Mouse (Mus musculus) limb, embryonic 14.5 days (tissue): ENCODE results near the gene Clmn. TPM values are rescaled to one million over a fixed set of nuclear protein-coding genes. Genes with fewer than 3 reads are reported as not detected.

Experiments used
- ATAC-seq: fragments of 200-750 bp; cut with Nextera tagmentation; 2 replicates; pipeline ENCODE4 v1.8.0; 2017; ENCODE audit warnings: low read depth, moderate number of reproducible peaks, moderate TSS enrichment; ENCODE audit not compliant: low FRiP score
- DNase-seq: peaks from one replicate; pipeline ENCODE4 v3.0.0-alpha.2; 2015; ENCODE audit warnings: low spot score
- H3K27ac ChIP-seq: fragments of 300-500 bp; sonication (generic); replicated peaks from 2 replicates; pipeline ENCODE4 v1.5.1; 2014; ENCODE audit warnings: low read depth, mild to moderate bottlenecking, low read length, moderate library complexity, mixed read lengths
- H3K27me3 ChIP-seq: fragments of 300-500 bp; sonication (generic); 2 replicates; pipeline ENCODE4 v1.6.1; 2014; ENCODE audit warnings: low read length, mixed read lengths; ENCODE audit not compliant: control insufficient read depth, insufficient read depth
- H3K36me3 ChIP-seq: fragments of 300-500 bp; sonication (generic); 2 replicates; pipeline ENCODE4 v1.6.1; 2014; ENCODE audit warnings: mild to moderate bottlenecking, low read length, moderate library complexity, mixed read lengths; ENCODE audit not compliant: control insufficient read depth, insufficient read depth
- H3K4me1 ChIP-seq: fragments of 300-500 bp; sonication (generic); 2 replicates; pipeline ENCODE4 v1.6.1; 2014; ENCODE audit warnings: antibody characterized with exemption, low read length, mixed read lengths; ENCODE audit not compliant: control insufficient read depth, insufficient read depth
- H3K4me2 ChIP-seq: fragments of 300-500 bp; sonication (generic); replicated peaks from 2 replicates; pipeline ENCODE4 v1.6.1; 2014; ENCODE audit warnings: low read depth, mild to moderate bottlenecking, low read length, moderate library complexity; ENCODE audit not compliant: severe bottlenecking
- H3K4me3 ChIP-seq: fragments of 300-500 bp; sonication (generic); replicated peaks from 2 replicates; pipeline ENCODE4 v1.5.1; 2014; ENCODE audit warnings: low read length
- H3K9ac ChIP-seq: fragments of 300-500 bp; sonication (generic); 2 replicates; pipeline ENCODE4 v1.6.1; 2014; ENCODE audit warnings: mild to moderate bottlenecking, low read depth, low read length, moderate library complexity; ENCODE audit not compliant: severe bottlenecking
- H3K9me3 ChIP-seq: fragments of 300-500 bp; sonication (generic); 2 replicates; pipeline ENCODE4 v1.6.1; 2016; ENCODE audit warnings: low read length; ENCODE audit not compliant: control insufficient read depth
- POLR2A ChIP-seq: fragments of 200-500 bp; IDR thresholded peaks from 2 replicates; pipeline ENCODE4 v1.8.0; 2012; ENCODE audit warnings: inconsistent platforms, mild to moderate bottlenecking, moderate library complexity, borderline replicate concordance; ENCODE audit not compliant: insufficient read depth, insufficient read length; ENCODE audit errors: extremely low read depth
- WGBS: fragments of 180-500 bp; shearing (Covaris S2); extraction: QIAGEN DNeasy Blood & Tissue Kit; methylation state at CpG from one replicate; pipeline ENCODE4 v1.1.7; 2014; 5-methylcytosine and 5-hydroxymethylcytosine counted together
- polyA plus RNA-seq, 2 experiments: library from polyadenylated mRNA; depleted of rRNA in 1 of 2; stranded (reverse) in 1 of 2; unstranded in 1 of 2; fragments of >200 nt; fragmentation: Nextera tagmentation in 1 of 2; extraction: Ambion mirVana in 1 of 2; gene quantifications; 2 replicates each; pipeline versions ENCODE4 v1.2.1 to v1.2.3; 2012 to 2014

Gene Clmn
- polyA plus RNA-seq, 2 experiments = 2.9 to 8.1 TPM

GRCm38 (mm10) chr12:104848667-104849066 is 16.2 kb downstream of the Clmn start:
- 87% methylated on average over 9 of the region's 9 CpGs for WGBS

GRCm38 (mm10) chr12:104847227-104847626 is 17.6 kb downstream of the Clmn start:
- H3K27ac ChIP-seq = no peak overlapping the region
- H3K4me1 ChIP-seq = peaks cover 18% of the 10 kb centered on the region
- no peaks in the 10 kb centered on the region for H3K36me3 ChIP-seq
- 82% methylated on average over 4 of the region's 4 CpGs for WGBS
- no peak overlapping the region for H3K4me3 ChIP-seq
- H3K27me3 ChIP-seq = no peaks in the 10 kb centered on the region
- TF ChIP-seq POLR2A = no peak
- ATAC-seq (no peak), DNase-seq (no peak)
- no peaks in the 10 kb centered on the region for H3K9me3 ChIP-seq
- no peak overlapping the region for H3K9ac ChIP-seq
- no peak overlapping the region for H3K4me2 ChIP-seq

More at GRCm38 (mm10) chr12:104848667-104849066, 16.2 kb downstream of the Clmn start:
- Histone ChIP-seq H3K27me3 (no peaks in the 10 kb centered on the region), H3K4me2 (no peak overlapping the region), H3K9ac (no peak overlapping the region), H3K27ac (no peak overlapping the region), H3K36me3 (no peaks in the 10 kb centered on the region), H3K4me3 (no peak overlapping the region), H3K9me3 (no peaks in the 10 kb centered on the region), H3K4me1 (peaks cover 19% of the 10 kb centered on the region)
- no peak for ATAC-seq
- DNase-seq = no peak
- TF ChIP-seq POLR2A = no peak

GRCm38 (mm10) chr12:104845707-104846106 is 19.2 kb downstream of the Clmn start:
- no peak overlapping the region for H3K9ac ChIP-seq
- peak overlapping the region; percentile 51 for H3K4me2 ChIP-seq
- TF ChIP-seq POLR2A = no peak
- 0 out of 2 replicates have a peak, but pooled peaks have one; percentile 14 for ATAC-seq
- H3K4me1 ChIP-seq = peaks cover 11% of the 10 kb centered on the region
- no peak overlapping the region for H3K27ac ChIP-seq
- no peaks in the 10 kb centered on the region for H3K9me3 ChIP-seq
- H3K36me3 ChIP-seq = no peaks in the 10 kb centered on the region
- H3K4me3 ChIP-seq = peak overlapping the region; percentile 13; the same call in 1 of the 2 replicates
- DNase-seq = peak; percentile 50
- WGBS = 3% methylated on average over 11 of the region's 11 CpGs
- H3K27me3 ChIP-seq = no peaks in the 10 kb centered on the region

GRCm38 (mm10) chr12:104844989-104845388 is 19.9 kb downstream of the Clmn start:
- Histone ChIP-seq H3K4me3 (no peak overlapping the region), H3K36me3 (no peaks in the 10 kb centered on the region), H3K27ac (no peak overlapping the region), H3K27me3 (no peaks in the 10 kb centered on the region), H3K9me3 (no peaks in the 10 kb centered on the region), H3K4me1 (peaks cover 11% of the 10 kb centered on the region), H3K9ac (no peak overlapping the region), H3K4me2 (no peak overlapping the region)
- 80% methylated on average over 4 of the region's 4 CpGs for WGBS
- DNase-seq (no peak), ATAC-seq (no peak)
- TF ChIP-seq POLR2A = no peak

GRCm38 (mm10) chr12:104844279-104844678 is 20.6 kb downstream of the Clmn start:
- 78% methylated on average over 4 of the region's 4 CpGs for WGBS
- H3K9me3 ChIP-seq = no peaks in the 10 kb centered on the region

GRCm38 (mm10) chr12:104841256-104841655 is 23.6 kb downstream of the Clmn start:
- WGBS = 72% methylated on average over 3 of the region's 3 CpGs
- H3K9ac ChIP-seq = no peak overlapping the region
- ATAC-seq (no peak), DNase-seq (no peak)
- H3K36me3 ChIP-seq = no peaks in the 10 kb centered on the region
- no peak overlapping the region for H3K4me2 ChIP-seq
- TF ChIP-seq POLR2A = no peak
- no peaks in the 10 kb centered on the region for H3K27me3 ChIP-seq
- no peak overlapping the region for H3K27ac ChIP-seq
- peaks cover 18% of the 10 kb centered on the region for H3K4me1 ChIP-seq
- no peaks in the 10 kb centered on the region for H3K9me3 ChIP-seq
- no peak overlapping the region for H3K4me3 ChIP-seq

More at GRCm38 (mm10) chr12:104844279-104844678, 20.6 kb downstream of the Clmn start:
- Histone ChIP-seq H3K36me3 (no peaks in the 10 kb centered on the region), H3K4me1 (peaks cover 11% of the 10 kb centered on the region), H3K4me2 (no peak overlapping the region), H3K4me3 (no peak overlapping the region), H3K27me3 (no peaks in the 10 kb centered on the region), H3K27ac (no peak overlapping the region), H3K9ac (no peak overlapping the region)
- no peak for DNase-seq
- no peak for ATAC-seq
- no peak for TF ChIP-seq POLR2A
